Mouse (Mus musculus): ENCODE data around the gene Pacsin1. TPM values are rescaled to one million over a fixed set of nuclear protein-coding genes. Genes with fewer than 3 reads are reported as not detected.
A peak's percentile ranks its signal among the peaks of the same experiment; 100 is the strongest.
"Not testable (repeated sequence)": the region's sequence is repeated elsewhere in the genome, so short reads cannot be mapped to it uniquely, and the experiment has no call there.

Pacsin1 gene
- polyA plus RNA-seq, 1 experiment: not detected

GRCm38 (mm10) chr17:27638921-27639332 lies 16.4 kb upstream of the Pacsin1 start:
- H3K36me3 ChIP-seq (ENCODE audit: control insufficient read depth, insufficient read depth): peaks cover 6% of the 10 kb centered on the region
- TF ChIP-seq MYOD1 (IDR thresholded peaks at IDR 0.05; ENCODE audit: control insufficient read depth, insufficient read length, low read depth) (no peak), USF1 (IDR thresholded peaks at IDR 0.05; ENCODE audit: low read depth) (no peak), CTCF (IDR thresholded peaks at IDR 0.05; ENCODE audit: control insufficient read depth, insufficient read depth, insufficient read length) (peak; percentile 1)

GRCm38 (mm10) chr17:27639851-27640250 lies 15.5 kb upstream of the Pacsin1 start:
- not testable (repeated sequence) for H3K79me2 ChIP-seq (ENCODE audit: control insufficient read depth, insufficient read depth); H3K4me3 ChIP-seq (ENCODE audit: insufficient read depth, poor library complexity, severe bottlenecking); H3ac ChIP-seq (ENCODE audit: control insufficient read depth, insufficient read length, low read depth); H3K27me3 ChIP-seq (ENCODE audit: control insufficient read depth, insufficient read depth, insufficient read length); H3K79me3 ChIP-seq (ENCODE audit: low read depth); H3K36me3 ChIP-seq (ENCODE audit: control insufficient read depth, insufficient read depth)

More at GRCm38 (mm10) chr17:27638921-27639332, 16.4 kb upstream of the Pacsin1 start:
- Histone ChIP-seq H3K27me3 (ENCODE audit: control insufficient read depth, insufficient read depth, insufficient read length) (no peaks in the 10 kb centered on the region), H3ac (ENCODE audit: control insufficient read depth, insufficient read length, low read depth) (no peak overlapping the region), H3K4me3 (ENCODE audit: insufficient read depth, poor library complexity, severe bottlenecking) (no peak overlapping the region), H3K79me3 (ENCODE audit: low read depth) (peaks cover 10% of the 10 kb centered on the region), H3K79me2 (ENCODE audit: control insufficient read depth, insufficient read depth) (peaks cover 12% of the 10 kb centered on the region)

DNA sequence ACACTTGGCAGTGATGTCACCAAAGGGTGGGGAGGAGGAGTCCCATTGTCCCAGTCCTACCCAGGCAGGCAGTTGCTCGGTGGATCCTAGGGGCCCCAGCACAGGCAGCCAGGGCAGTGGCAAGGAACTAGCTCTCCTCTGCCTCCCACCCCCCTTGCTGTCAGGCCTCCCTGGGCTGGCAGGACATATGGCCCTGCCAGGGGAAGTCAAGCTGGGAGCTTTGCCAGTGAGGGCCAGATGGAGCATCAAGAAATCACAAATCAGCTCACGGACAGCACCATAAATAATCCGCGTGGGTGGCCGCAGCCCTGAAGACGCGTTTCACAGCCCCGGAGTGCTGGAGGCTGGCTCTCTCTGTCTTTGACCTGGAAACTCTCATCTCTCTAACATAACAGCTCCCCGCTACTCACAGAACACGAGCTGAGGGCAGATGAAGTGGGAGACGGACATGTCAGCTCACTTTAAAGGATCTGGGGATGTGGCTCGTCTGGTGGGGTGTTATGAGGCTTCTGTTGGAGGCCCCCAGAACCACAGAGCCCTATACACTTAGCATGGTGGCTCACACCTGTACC lies 12.7 kb upstream of the Pacsin1 start:
- no peak for TF ChIP-seq MYOD1 (IDR thresholded peaks at IDR 0.05; ENCODE audit: control insufficient read depth, insufficient read length, low read depth)
- TF ChIP-seq USF1 (IDR thresholded peaks at IDR 0.05; ENCODE audit: low read depth): no peak
- TF ChIP-seq MAX (IDR thresholded peaks at IDR 0.05): no peak
- TF ChIP-seq MYOG (IDR thresholded peaks at IDR 0.05; ENCODE audit: control insufficient read depth, extremely low read depth, insufficient read length): no peak
- no peak for TF ChIP-seq CEBPB (IDR thresholded peaks at IDR 0.05; ENCODE audit: low read depth)
- TF ChIP-seq FOSL1 (IDR thresholded peaks at IDR 0.05; ENCODE audit: insufficient read depth, low read length, poor library complexity, severe bottlenecking): no peak
- Histone ChIP-seq H3K4me3 (ENCODE audit: insufficient read depth, poor library complexity, severe bottlenecking) (no peak overlapping the region), H3K79me3 (ENCODE audit: low read depth) (no peaks in the 10 kb centered on the region), H3K79me2 (ENCODE audit: control insufficient read depth, insufficient read depth) (no peaks in the 10 kb centered on the region), H3K36me3 (ENCODE audit: control insufficient read depth, insufficient read depth) (no peaks in the 10 kb centered on the region), H3ac (ENCODE audit: control insufficient read depth, insufficient read length, low read depth) (peak overlapping the region; percentile 45), H3K27me3 (ENCODE audit: control insufficient read depth, insufficient read depth, insufficient read length) (no peaks in the 10 kb centered on the region)

GRCm38 (mm10) chr17:27643101-27643500 lies 12.2 kb upstream of the Pacsin1 start:
- no peak for TF ChIP-seq USF1 (IDR thresholded peaks at IDR 0.05; ENCODE audit: low read depth)
- no peak for TF ChIP-seq MYOD1 (IDR thresholded peaks at IDR 0.05; ENCODE audit: control insufficient read depth, insufficient read length, low read depth)
- TF ChIP-seq FOSL1 (IDR thresholded peaks at IDR 0.05; ENCODE audit: insufficient read depth, low read length, poor library complexity, severe bottlenecking): no peak
- no peak for TF ChIP-seq MYOG (IDR thresholded peaks at IDR 0.05; ENCODE audit: control insufficient read depth, extremely low read depth, insufficient read length)
- TF ChIP-seq CTCF (IDR thresholded peaks at IDR 0.05; ENCODE audit: control insufficient read depth, insufficient read depth, insufficient read length): no peak
- no peak for TF ChIP-seq CEBPB (IDR thresholded peaks at IDR 0.05; ENCODE audit: low read depth)
- no peak for TF ChIP-seq MAX (IDR thresholded peaks at IDR 0.05)
- Histone ChIP-seq H3K27me3 (ENCODE audit: control insufficient read depth, insufficient read depth, insufficient read length) (no peaks in the 10 kb centered on the region), H3K79me2 (ENCODE audit: control insufficient read depth, insufficient read depth) (no peaks in the 10 kb centered on the region), H3K4me3 (ENCODE audit: insufficient read depth, poor library complexity, severe bottlenecking) (no peak overlapping the region), H3K79me3 (ENCODE audit: low read depth) (no peaks in the 10 kb centered on the region), H3ac (ENCODE audit: control insufficient read depth, insufficient read length, low read depth) (no peak overlapping the region), H3K36me3 (ENCODE audit: control insufficient read depth, insufficient read depth) (no peaks in the 10 kb centered on the region)

DNA sequence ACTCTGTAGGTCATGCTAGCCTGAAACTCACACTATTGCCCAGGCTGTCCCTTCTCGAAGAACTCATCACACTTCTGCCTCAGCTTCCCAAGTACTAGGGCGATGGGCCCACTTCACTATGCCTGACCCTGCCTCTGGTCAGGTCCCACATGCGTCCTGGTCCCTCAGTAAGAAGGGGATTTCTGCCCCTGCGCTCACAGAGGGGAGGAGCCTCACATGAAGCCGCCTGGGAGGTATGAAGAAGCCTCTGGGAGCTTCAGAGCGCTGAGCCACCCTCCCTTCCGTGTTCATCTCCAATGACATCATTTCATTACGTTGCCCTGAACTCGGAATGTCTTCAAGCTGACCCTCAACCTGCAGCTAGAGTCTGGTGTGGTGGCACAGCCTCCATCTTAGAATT lies 11.6 kb upstream of the Pacsin1 start:
- Histone ChIP-seq H3K79me2 (ENCODE audit: control insufficient read depth, insufficient read depth) (no peaks in the 10 kb centered on the region), H3ac (ENCODE audit: control insufficient read depth, insufficient read length, low read depth) (no peak overlapping the region), H3K4me3 (ENCODE audit: insufficient read depth, poor library complexity, severe bottlenecking) (no peak overlapping the region), H3K36me3 (ENCODE audit: control insufficient read depth, insufficient read depth) (no peaks in the 10 kb centered on the region), H3K79me3 (ENCODE audit: low read depth) (no peaks in the 10 kb centered on the region), H3K27me3 (ENCODE audit: control insufficient read depth, insufficient read depth, insufficient read length) (no peaks in the 10 kb centered on the region)
- TF ChIP-seq CEBPB (IDR thresholded peaks at IDR 0.05; ENCODE audit: low read depth) (no peak), CTCF (IDR thresholded peaks at IDR 0.05; ENCODE audit: control insufficient read depth, insufficient read depth, insufficient read length) (no peak), FOSL1 (IDR thresholded peaks at IDR 0.05; ENCODE audit: insufficient read depth, low read length, poor library complexity, severe bottlenecking) (no peak), USF1 (IDR thresholded peaks at IDR 0.05; ENCODE audit: low read depth) (no peak), MAX (IDR thresholded peaks at IDR 0.05) (no peak), MYOD1 (IDR thresholded peaks at IDR 0.05; ENCODE audit: control insufficient read depth, insufficient read length, low read depth) (no peak), MYOG (IDR thresholded peaks at IDR 0.05; ENCODE audit: control insufficient read depth, extremely low read depth, insufficient read length) (no peak)

- no peak overlapping the region for H3ac ChIP-seq (ENCODE audit: control insufficient read depth, insufficient read length, low read depth)
- H3K27me3 ChIP-seq (ENCODE audit: control insufficient read depth, insufficient read depth, insufficient read length): no peaks in the 10 kb centered on the region
- no peaks in the 10 kb centered on the region for H3K79me3 ChIP-seq (ENCODE audit: low read depth)
- H3K79me2 ChIP-seq (ENCODE audit: control insufficient read depth, insufficient read depth): no peaks in the 10 kb centered on the region
- H3K36me3 ChIP-seq (ENCODE audit: control insufficient read depth, insufficient read depth): no peaks in the 10 kb centered on the region
- H3K4me3 ChIP-seq (ENCODE audit: insufficient read depth, poor library complexity, severe bottlenecking): no peak overlapping the region
- TF ChIP-seq USF1 (IDR thresholded peaks at IDR 0.05; ENCODE audit: low read depth) (no peak), CEBPB (IDR thresholded peaks at IDR 0.05; ENCODE audit: low read depth) (no peak), FOSL1 (IDR thresholded peaks at IDR 0.05; ENCODE audit: insufficient read depth, low read length, poor library complexity, severe bottlenecking) (no peak), MYOG (IDR thresholded peaks at IDR 0.05; ENCODE audit: control insufficient read depth, extremely low read depth, insufficient read length) (no peak), MYOD1 (IDR thresholded peaks at IDR 0.05; ENCODE audit: control insufficient read depth, insufficient read length, low read depth) (no peak), MAX (IDR thresholded peaks at IDR 0.05) (no peak), CTCF (IDR thresholded peaks at IDR 0.05; ENCODE audit: control insufficient read depth, insufficient read depth, insufficient read length) (no peak)
Observed at GRCm38 (mm10) chr17:27644572-27644971, 10.7 kb upstream of the Pacsin1 start.
